Mouse (Mus musculus) forebrain, embryonic 16.5 days (tissue): ENCODE measurements around the gene Enpp6. TPM values are rescaled to one million over a fixed set of nuclear protein-coding genes. Genes with fewer than 3 reads are reported as not detected.
A peak's percentile ranks its signal among the peaks of the same experiment; 100 is the strongest.

Experiments used
- ATAC-seq: fragments of 200-750 bp; cut with Nextera tagmentation; 2 replicates; pipeline ENCODE4 v1.8.0; 2017; ENCODE audit warnings: mild to moderate bottlenecking, moderate library complexity
- H3K27ac ChIP-seq: fragments of 300-500 bp; sonication (generic); 2 replicates; pipeline ENCODE4 v1.5.1; 2014; ENCODE audit warnings: low read length, control low read depth
- H3K27me3 ChIP-seq: fragments of 300-500 bp; sonication (generic); replicated peaks from 2 replicates; pipeline ENCODE4 v1.6.1; 2014; ENCODE audit warnings: low read length; ENCODE audit not compliant: control insufficient read depth, insufficient read depth
- H3K36me3 ChIP-seq: fragments of 300-500 bp; sonication (generic); 2 replicates; pipeline ENCODE4 v1.6.1; 2014; ENCODE audit not compliant: control insufficient read depth, insufficient read depth
- H3K4me1 ChIP-seq: fragments of 300-500 bp; sonication (generic); replicated peaks from 2 replicates; pipeline ENCODE4 v1.6.1; 2014; ENCODE audit warnings: low read length; ENCODE audit not compliant: control insufficient read depth, insufficient read depth
- H3K4me2 ChIP-seq: fragments of 300-500 bp; sonication (generic); 2 replicates; pipeline ENCODE4 v1.6.1; 2014; ENCODE audit warnings: mild to moderate bottlenecking, low read length, control low read depth
- H3K4me3 ChIP-seq: fragments of 300-500 bp; sonication (generic); replicated peaks from 2 replicates; pipeline ENCODE4 v1.5.1; 2014; ENCODE audit warnings: mild to moderate bottlenecking, low read length, control low read depth
- H3K9ac ChIP-seq: fragments of 300-500 bp; sonication (generic); replicated peaks from 2 replicates; pipeline ENCODE4 v1.6.1; 2014; ENCODE audit warnings: low read depth, low read length, control low read depth
- H3K9me3 ChIP-seq: fragments of 300-500 bp; sonication (generic); 2 replicates; pipeline ENCODE4 v1.6.1; 2016; ENCODE audit warnings: low read length; ENCODE audit not compliant: control insufficient read depth
- WGBS: fragments of 180-500 bp; shearing (Covaris S2); extraction: QIAGEN DNeasy Blood & Tissue Kit; methylation state at CpG from one replicate; pipeline ENCODE4 v1.1.7; 2014; 5-methylcytosine and 5-hydroxymethylcytosine counted together
- polyA plus RNA-seq: library from polyadenylated mRNA; unstranded; fragments of >200 nt; fragmentation: Nextera tagmentation; extraction: Ambion mirVana; gene quantifications from 2 replicates; pipeline ENCODE4 v1.2.1, GENCODE M21; 2015

The Enpp6 gene
- polyA plus RNA-seq, 1 experiment from 2014 or later = 0.11 TPM

DNA sequence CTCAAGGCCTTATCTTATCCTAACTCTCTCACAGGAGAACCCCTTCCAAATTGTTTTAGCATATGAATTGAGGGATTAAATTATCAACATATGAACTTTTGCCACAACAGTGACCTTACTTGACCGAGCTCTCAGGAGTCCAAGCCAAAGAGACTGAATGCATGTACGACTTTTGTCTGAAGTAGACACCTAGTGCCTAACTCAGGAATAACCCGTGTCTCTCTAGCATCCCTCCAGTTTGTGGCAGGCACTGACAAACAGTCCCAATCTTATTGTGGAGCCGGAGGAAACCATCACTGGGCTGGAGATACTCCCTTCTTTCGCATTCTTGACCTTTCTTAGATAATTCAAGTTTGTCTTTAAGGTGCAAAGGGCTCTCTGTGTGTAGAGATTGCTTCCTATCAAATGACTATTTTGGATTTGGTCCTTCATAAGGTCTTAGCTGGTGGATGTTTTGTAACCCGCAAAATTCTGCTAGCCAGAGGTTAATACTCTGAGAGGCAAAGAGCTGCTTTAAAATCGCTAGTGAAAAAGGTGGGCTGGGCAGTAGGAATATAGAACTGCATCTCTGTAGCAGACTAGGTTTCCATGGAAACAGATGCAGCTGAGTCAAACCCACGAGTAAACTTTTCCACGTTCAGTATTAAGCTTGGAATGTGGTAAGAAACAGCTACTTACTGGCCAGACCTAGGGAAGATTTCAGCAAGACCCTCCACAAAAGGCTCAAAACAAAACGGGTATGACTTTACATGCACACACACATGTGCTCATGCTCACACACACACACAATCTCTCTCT is 23.9 kb upstream of the Enpp6 start:
- Histone ChIP-seq H3K9ac (no peak overlapping the region), H3K4me3 (no peak overlapping the region), H3K9me3 (no peaks in the 10 kb centered on the region), H3K36me3 (no peaks in the 10 kb centered on the region), H3K4me2 (no peak overlapping the region), H3K27ac (no peak overlapping the region), H3K27me3 (no peaks in the 10 kb centered on the region), H3K4me1 (no peaks in the 10 kb centered on the region)
- WGBS = 49% methylated on average over 10 of the region's 10 CpGs
- ATAC-seq = peak; percentile 54

DNA sequence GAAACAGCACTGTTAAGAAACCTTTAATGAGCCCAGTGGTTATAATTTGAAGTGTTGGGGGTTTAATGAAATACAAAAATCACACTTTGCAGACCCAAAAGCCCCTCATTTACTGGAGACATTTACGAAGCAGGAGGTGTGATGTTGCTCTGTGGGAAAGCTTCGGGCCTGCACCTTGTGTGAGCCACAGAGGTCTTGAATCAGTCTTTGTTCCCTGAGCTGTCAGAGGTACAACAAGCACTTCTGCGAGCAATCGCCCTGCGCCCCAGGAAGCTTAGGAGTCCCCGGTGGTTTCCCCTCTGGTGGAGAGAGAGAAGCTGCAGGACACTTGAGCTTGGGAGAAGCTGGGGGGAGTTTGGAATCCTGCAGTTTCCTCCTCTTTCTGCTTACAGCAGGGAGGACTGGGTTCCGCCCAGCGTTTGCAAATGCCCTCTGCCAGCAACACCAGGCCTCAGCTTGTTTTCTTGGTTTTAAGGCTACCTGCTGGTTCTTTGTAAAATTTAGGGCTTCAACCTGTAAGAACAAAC is 23.0 kb upstream of the Enpp6 start:
- WGBS = 17% methylated on average over 8 of the region's 8 CpGs
- H3K4me1 ChIP-seq = no peaks in the 10 kb centered on the region
- H3K36me3 ChIP-seq = no peaks in the 10 kb centered on the region
- ATAC-seq = no peak
- no peaks in the 10 kb centered on the region for H3K27me3 ChIP-seq
- H3K9me3 ChIP-seq = no peaks in the 10 kb centered on the region
- H3K27ac ChIP-seq = no peak overlapping the region
- no peak overlapping the region for H3K4me2 ChIP-seq
- H3K4me3 ChIP-seq = no peak overlapping the region
- no peak overlapping the region for H3K9ac ChIP-seq

GRCm38 (mm10) chr8:46965812-46966211 is 20.9 kb upstream of the Enpp6 start:
- H3K36me3 ChIP-seq = no peaks in the 10 kb centered on the region
- H3K9ac ChIP-seq = no peak overlapping the region
- no peak for ATAC-seq
- 74% methylated on average over 14 of the region's 14 CpGs for WGBS
- H3K27me3 ChIP-seq = no peaks in the 10 kb centered on the region
- H3K4me2 ChIP-seq = no peak overlapping the region
- no peak overlapping the region for H3K27ac ChIP-seq
- no peak overlapping the region for H3K4me3 ChIP-seq
- H3K4me1 ChIP-seq = no peaks in the 10 kb centered on the region
- H3K9me3 ChIP-seq = no peaks in the 10 kb centered on the region

- Histone ChIP-seq H3K9ac (no peak overlapping the region), H3K27ac (no peak overlapping the region), H3K4me2 (no peak overlapping the region), H3K27me3 (no peaks in the 10 kb centered on the region), H3K4me1 (no peaks in the 10 kb centered on the region), H3K36me3 (no peaks in the 10 kb centered on the region), H3K4me3 (no peak overlapping the region), H3K9me3 (no peaks in the 10 kb centered on the region)
- ATAC-seq = no peak
- 92% methylated on average over 3 of the region's 3 CpGs for WGBS
These were observed 18.0 kb upstream of the Enpp6 start for GRCm38 (mm10) chr8:46968721-46969120.

DNA sequence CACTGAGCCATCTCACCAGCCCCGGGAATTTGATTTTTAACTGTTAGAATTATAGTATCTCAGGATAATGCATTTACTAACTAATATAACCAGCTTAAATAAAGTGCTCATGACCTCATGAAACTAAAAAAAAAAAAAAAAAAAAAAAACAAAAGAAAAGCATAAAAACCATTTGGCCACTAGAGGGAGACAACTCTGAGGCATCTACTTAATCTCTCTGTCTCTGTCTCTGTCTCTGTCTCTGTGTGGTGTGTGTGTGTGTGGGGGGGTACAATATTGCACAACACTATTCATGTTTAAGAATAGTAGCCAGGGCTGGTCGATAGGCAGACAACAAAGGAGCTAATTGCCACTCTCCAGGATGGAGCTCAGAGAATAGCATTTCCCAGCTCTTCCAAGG is 17.3 kb upstream of the Enpp6 start:
- no peaks in the 10 kb centered on the region for H3K9me3 ChIP-seq
- no peaks in the 10 kb centered on the region for H3K4me1 ChIP-seq
- H3K4me2 ChIP-seq = no peak overlapping the region
- H3K9ac ChIP-seq = no peak overlapping the region
- no peaks in the 10 kb centered on the region for H3K36me3 ChIP-seq
- H3K27ac ChIP-seq = no peak overlapping the region
- no peaks in the 10 kb centered on the region for H3K27me3 ChIP-seq
- WGBS = 45% methylated on average over 2 of the region's 2 CpGs
- no peak for ATAC-seq
- no peak overlapping the region for H3K4me3 ChIP-seq

DNA sequence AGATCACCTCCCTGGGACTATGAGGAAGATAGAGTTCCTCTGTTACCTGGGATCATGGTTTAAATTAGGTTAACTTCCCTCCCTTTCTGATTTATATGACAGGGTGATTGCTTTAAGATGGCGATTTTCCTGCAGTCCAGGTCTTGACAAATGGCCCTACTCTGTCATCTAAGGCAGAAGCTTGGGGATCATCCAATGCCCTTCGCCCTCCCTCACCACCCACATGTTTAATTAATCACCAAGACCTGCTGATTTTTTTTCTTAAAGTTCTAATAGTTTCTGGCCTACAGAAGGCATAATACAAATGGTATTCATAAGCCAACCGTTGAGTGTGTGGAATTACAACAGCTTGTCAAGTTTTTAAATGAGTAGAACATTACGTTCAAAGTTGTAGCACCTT is 9.3 kb upstream of the Enpp6 start:
- H3K9ac ChIP-seq = no peak overlapping the region
- ATAC-seq = no peak
- H3K27ac ChIP-seq = no peak overlapping the region
- 89% methylated on average over 4 of the region's 4 CpGs for WGBS
- H3K4me2 ChIP-seq = no peak overlapping the region
- H3K4me1 ChIP-seq = no peaks in the 10 kb centered on the region
- no peaks in the 10 kb centered on the region for H3K27me3 ChIP-seq
- no peaks in the 10 kb centered on the region for H3K36me3 ChIP-seq
- no peak overlapping the region for H3K4me3 ChIP-seq
- H3K9me3 ChIP-seq = no peaks in the 10 kb centered on the region

DNA sequence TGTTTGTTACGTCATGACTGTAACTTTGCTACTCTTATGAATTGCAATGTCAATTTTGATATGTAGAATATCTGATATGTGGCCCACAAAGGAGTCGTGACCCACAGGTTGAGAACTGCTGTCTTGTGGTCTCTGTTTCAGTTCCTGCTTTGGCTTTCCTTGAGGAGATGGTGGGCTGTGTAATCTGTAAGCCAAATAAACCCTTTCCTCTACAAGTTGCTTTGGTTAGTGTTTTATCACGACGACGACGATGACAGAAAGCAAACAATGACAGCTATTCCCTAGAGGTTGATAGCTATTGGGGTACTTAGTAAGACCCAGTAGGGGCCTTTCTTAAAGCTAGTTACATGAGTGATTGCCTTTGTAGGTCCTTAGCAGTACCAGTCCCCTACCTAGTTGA is 4.5 kb upstream of the Enpp6 start:
- Histone ChIP-seq H3K9ac (no peak overlapping the region), H3K27ac (no peak overlapping the region), H3K27me3 (no peaks in the 10 kb centered on the region), H3K4me3 (no peak overlapping the region), H3K4me2 (no peak overlapping the region), H3K36me3 (no peaks in the 10 kb centered on the region), H3K4me1 (no peaks in the 10 kb centered on the region), H3K9me3 (no peaks in the 10 kb centered on the region)
- WGBS = 89% methylated on average over 6 of the region's 6 CpGs
- ATAC-seq = no peak

- H3K36me3 ChIP-seq = no peaks in the 10 kb centered on the region
- H3K9ac ChIP-seq = no peak overlapping the region
- H3K27ac ChIP-seq = no peak overlapping the region
- no peak overlapping the region for H3K4me2 ChIP-seq
- no peaks in the 10 kb centered on the region for H3K4me1 ChIP-seq
- no peaks in the 10 kb centered on the region for H3K27me3 ChIP-seq
- no peaks in the 10 kb centered on the region for H3K9me3 ChIP-seq
- whole genome bisulfite sequencing = 89% methylated on average over 4 of the region's 4 CpGs
- ATAC-seq = no peak
- no peak overlapping the region for H3K4me3 ChIP-seq
These were observed 3.9 kb upstream of the Enpp6 start for GRCm38 (mm10) chr8:46982770-46983169.

DNA sequence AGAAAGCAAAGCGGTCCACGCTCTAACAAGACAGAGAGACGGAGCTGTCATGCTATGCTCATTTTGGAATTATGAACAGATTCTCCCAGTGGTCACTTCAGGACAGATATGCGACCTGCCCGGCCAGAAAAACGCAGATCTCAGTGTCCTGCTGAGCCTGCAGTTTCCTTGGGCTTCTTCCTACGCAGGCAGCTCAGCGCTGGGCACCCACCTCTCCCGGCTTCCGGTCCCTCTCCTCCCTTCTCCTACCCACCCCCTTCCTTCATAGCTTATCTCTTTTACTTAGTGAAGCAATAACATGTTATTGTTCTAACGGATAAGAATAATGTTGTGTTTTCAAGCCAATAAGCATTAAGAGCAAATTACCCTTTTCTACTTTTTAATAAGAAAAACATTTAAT is 2.0 kb upstream of the Enpp6 start:
- Histone ChIP-seq H3K27me3 (no peaks in the 10 kb centered on the region), H3K9ac (no peak overlapping the region), H3K27ac (no peak overlapping the region), H3K4me1 (no peaks in the 10 kb centered on the region), H3K9me3 (no peaks in the 10 kb centered on the region), H3K4me2 (no peak overlapping the region), H3K4me3 (no peak overlapping the region), H3K36me3 (no peaks in the 10 kb centered on the region)
- 81% methylated on average over 11 of the region's 11 CpGs for WGBS
- no peak for ATAC-seq
